Mouse (Mus musculus) MEL (cell line): ENCODE results near the gene Agbl5. TPM values are rescaled to one million over a fixed set of nuclear protein-coding genes. Genes with fewer than 3 reads are reported as not detected.

Experiments
- DNase-seq: peaks from one replicate; pipeline ENCODE4 v3.0.0; 2011; ENCODE audit warnings: low read depth, low spot score
- H3K27ac ChIP-seq: 2 replicates; pipeline ENCODE4 v1.5.1; 2012; ENCODE audit warnings: low read depth, mild to moderate bottlenecking, control low read depth, low read length, moderate library complexity; ENCODE audit not compliant: control insufficient read depth
- H3K27me3 ChIP-seq, 2 experiments: fragments of 150-350 bp in 1 of 2; sonication (generic) in 1 of 2; 2 replicates each; pipeline ENCODE4 v1.6.1; 2012; ENCODE audit warnings: low read length in 2 of 2, mild to moderate bottlenecking in 2 of 2, improper control_type of control experiment in 1 of 2, moderate library complexity in 1 of 2; ENCODE audit not compliant: insufficient read depth in 2 of 2, control insufficient read depth in 1 of 2
- H3K36me3 ChIP-seq, 2 experiments: 2 replicates each; pipeline ENCODE4 v1.6.1; 2012 to 2014; ENCODE audit warnings: low read length in 2 of 2, improper control_type of control experiment in 1 of 2, inconsistent platforms in 1 of 2, mild to moderate bottlenecking in 1 of 2; ENCODE audit not compliant: insufficient read depth in 2 of 2, control insufficient read depth in 1 of 2
- H3K4me1 ChIP-seq, 2 experiments: fragments of 150-350 bp in 1 of 2; sonication (generic) in 1 of 2; 2 replicates each; pipeline ENCODE4 v1.6.1; 2012; ENCODE audit warnings: low read length in 2 of 2, improper control_type of control experiment in 1 of 2, mild to moderate bottlenecking in 1 of 2; ENCODE audit not compliant: insufficient read depth in 2 of 2, control insufficient read depth in 1 of 2
- H3K4me3 ChIP-seq, 2 experiments: fragments of 150-350 bp in 1 of 2; sonication (generic) in 1 of 2; 2 replicates each; pipeline ENCODE4 v1.5.1; 2012; ENCODE audit warnings: low read depth in 2 of 2, low read length in 2 of 2, mild to moderate bottlenecking in 2 of 2, moderate library complexity in 2 of 2, control low read depth in 1 of 2, improper control_type of control experiment in 1 of 2; ENCODE audit not compliant: control insufficient read depth in 1 of 2, insufficient read depth in 1 of 2
- H3K79me2 ChIP-seq: 2 replicates; pipeline ENCODE4 v1.6.1; 2012; ENCODE audit warnings: mild to moderate bottlenecking, low read length, moderate library complexity; ENCODE audit not compliant: control insufficient read depth, poor library complexity, insufficient read depth
- H3K9ac ChIP-seq: 2 replicates; pipeline ENCODE4 v1.6.1; 2012; ENCODE audit warnings: low read depth, mild to moderate bottlenecking, control low read depth, low read length, moderate library complexity; ENCODE audit not compliant: control insufficient read depth, poor library complexity, severe bottlenecking
- H3K9me3 ChIP-seq: fragments of 150-350 bp; sonication (generic); replicated peaks from 2 replicates; pipeline ENCODE4 v1.6.1; 2012; ENCODE audit warnings: mild to moderate bottlenecking, low read length, improper control_type of control experiment, moderate library complexity; ENCODE audit not compliant: insufficient read depth
- BHLHE40 ChIP-seq: IDR thresholded peaks from 2 replicates; pipeline ENCODE4 v1.6.1; 2012; ENCODE audit warnings: low read depth, mild to moderate bottlenecking, inconsistent platforms, low read length, improper control_type of control experiment, borderline replicate concordance
- CHD2 ChIP-seq: IDR thresholded peaks from 2 replicates; pipeline ENCODE4 v1.6.1; 2011; ENCODE audit warnings: low read length, improper control_type of control experiment
- CTCF ChIP-seq, 3 experiments: IDR thresholded peaks in 2 of 3; conservative IDR thresholded peaks in 1 of 3; 2 replicates each; pipeline ENCODE4 v1.5.1; 2011 to 2012; ENCODE audit warnings: low read length in 3 of 3, low read depth in 2 of 3, mild to moderate bottlenecking in 2 of 3, improper control_type of control experiment in 1 of 3, inconsistent platforms in 1 of 3, mixed read lengths in 1 of 3, moderate library complexity in 1 of 3; ENCODE audit not compliant: control insufficient read depth in 1 of 3, insufficient read depth in 1 of 3, poor library complexity in 1 of 3, severe bottlenecking in 1 of 3
- E2F4 ChIP-seq: IDR thresholded peaks from 2 replicates; pipeline ENCODE4 v1.6.1; 2011; ENCODE audit warnings: low read depth, low read length, improper control_type of control experiment, borderline replicate concordance
- ELF1 ChIP-seq: IDR thresholded peaks from 2 replicates; pipeline ENCODE4 v1.6.1; 2014; ENCODE audit warnings: low read depth, mild to moderate bottlenecking, inconsistent platforms, low read length, improper control_type of control experiment, moderate library complexity
- ETS1 ChIP-seq: IDR thresholded peaks from 2 replicates; pipeline ENCODE4 v1.6.1; 2012; ENCODE audit warnings: low read depth, mild to moderate bottlenecking, inconsistent platforms, low read length, improper control_type of control experiment, moderate library complexity
- GABPA ChIP-seq: IDR thresholded peaks from 2 replicates; pipeline ENCODE4 v1.6.1; 2012; ENCODE audit warnings: low read depth, mild to moderate bottlenecking, inconsistent platforms, low read length, improper control_type of control experiment, moderate library complexity
- GATA1 ChIP-seq: IDR thresholded peaks from 2 replicates; pipeline ENCODE4 v1.6.1; 2011; ENCODE audit warnings: low read depth, low read length, improper control_type of control experiment
- HCFC1 ChIP-seq: IDR thresholded peaks from 2 replicates; pipeline ENCODE4 v1.6.1; 2012; ENCODE audit warnings: low read depth, mild to moderate bottlenecking, inconsistent platforms, low read length, improper control_type of control experiment, moderate library complexity
- JUND ChIP-seq: IDR thresholded peaks from 2 replicates; pipeline ENCODE4 v1.6.1; 2011; ENCODE audit warnings: low read depth, mild to moderate bottlenecking, improper control_type of control experiment, low read length
- KAT2A ChIP-seq: conservative IDR thresholded peaks from 2 replicates; pipeline ENCODE4 v1.6.1; 2012; ENCODE audit warnings: low read depth, low read length, improper control_type of control experiment, inconsistent platforms
- MAFK ChIP-seq: IDR thresholded peaks from 2 replicates; pipeline ENCODE4 v1.6.1; 2011; ENCODE audit warnings: low read depth, mild to moderate bottlenecking, low read length, improper control_type of control experiment, borderline replicate concordance
- MAX ChIP-seq: IDR thresholded peaks from 2 replicates; pipeline ENCODE4 v1.6.1; 2011; ENCODE audit warnings: low read length, improper control_type of control experiment
- MAZ ChIP-seq: IDR thresholded peaks from 2 replicates; pipeline ENCODE4 v1.6.1; 2012; ENCODE audit warnings: low read depth, mild to moderate bottlenecking, inconsistent platforms, low read length, improper control_type of control experiment
- MEF2A ChIP-seq: IDR thresholded peaks from 2 replicates; pipeline ENCODE4 v1.6.1; 2014; ENCODE audit warnings: low read depth, mild to moderate bottlenecking, inconsistent platforms, low read length, improper control_type of control experiment; ENCODE audit not compliant: poor library complexity, insufficient replicate concordance, severe bottlenecking; ENCODE audit errors: extremely low read depth
- MXI1 ChIP-seq: IDR thresholded peaks from 2 replicates; pipeline ENCODE4 v1.6.1; 2011; ENCODE audit warnings: mild to moderate bottlenecking, low read depth, low read length, improper control_type of control experiment
- MYB ChIP-seq: IDR thresholded peaks from 2 replicates; pipeline ENCODE4 v1.6.1; 2011; ENCODE audit warnings: mild to moderate bottlenecking, low read depth, low read length, improper control_type of control experiment
- MYC ChIP-seq: IDR thresholded peaks from 2 replicates; pipeline ENCODE4 v1.6.1; 2011; ENCODE audit warnings: low read depth, mild to moderate bottlenecking, low read length, improper control_type of control experiment, moderate library complexity
- NELFE ChIP-seq: IDR thresholded peaks from 2 replicates; pipeline ENCODE4 v1.6.1; 2011; ENCODE audit warnings: low read depth, low read length, improper control_type of control experiment
- POLR2A ChIP-seq, 2 experiments: IDR thresholded peaks; 2 replicates each; pipeline ENCODE4 v1.6.1; 2011 to 2012; ENCODE audit warnings: low read length in 2 of 2, mild to moderate bottlenecking in 2 of 2, control low read depth in 1 of 2, improper control_type of control experiment in 1 of 2, low read depth in 1 of 2, moderate library complexity in 1 of 2; ENCODE audit not compliant: control insufficient read depth in 1 of 2, insufficient read depth in 1 of 2, poor library complexity in 1 of 2
- POLR2AphosphoS2 ChIP-seq: IDR thresholded peaks from 2 replicates; pipeline ENCODE4 v1.6.1; 2011; ENCODE audit warnings: low read length, improper control_type of control experiment
- POLR2AphosphoS5 ChIP-seq: IDR thresholded peaks from 2 replicates; pipeline ENCODE4 v1.6.1; 2012; ENCODE audit warnings: low read depth, borderline replicate concordance, mild to moderate bottlenecking, inconsistent platforms, low read length, moderate library complexity, mixed read lengths
- RAD21 ChIP-seq: IDR thresholded peaks from 2 replicates; pipeline ENCODE4 v1.6.1; 2011; ENCODE audit warnings: mild to moderate bottlenecking, low read depth, low read length, improper control_type of control experiment
- SIN3A ChIP-seq: IDR thresholded peaks from 2 replicates; pipeline ENCODE4 v1.6.1; 2012; ENCODE audit warnings: low read length, improper control_type of control experiment, inconsistent platforms
- SMC3 ChIP-seq: IDR thresholded peaks from 2 replicates; pipeline ENCODE4 v1.6.1; 2011; ENCODE audit warnings: low read depth, low read length, improper control_type of control experiment
- TBP ChIP-seq: IDR thresholded peaks from 2 replicates; pipeline ENCODE4 v1.8.0; 2011; ENCODE audit warnings: low read depth, low read length, improper control_type of control experiment
- TCF12 ChIP-seq: IDR thresholded peaks from 2 replicates; pipeline ENCODE4 v1.6.1; 2014; ENCODE audit warnings: low read depth, mild to moderate bottlenecking, inconsistent platforms, low read length, improper control_type of control experiment, moderate library complexity
- USF2 ChIP-seq, 2 experiments: IDR thresholded peaks; 2 replicates each; pipeline ENCODE4 v1.6.1; 2011 to 2012; ENCODE audit warnings: improper control_type of control experiment in 2 of 2, low read length in 2 of 2, borderline replicate concordance in 1 of 2, inconsistent platforms in 1 of 2, low read depth in 1 of 2, mild to moderate bottlenecking in 1 of 2; ENCODE audit not compliant: insufficient read depth in 1 of 2
- ZC3H11A ChIP-seq: IDR thresholded peaks from 2 replicates; pipeline ENCODE4 v1.6.1; 2012; ENCODE audit warnings: low read depth, mild to moderate bottlenecking, inconsistent platforms, low read length, improper control_type of control experiment
- ZMIZ1 ChIP-seq: IDR thresholded peaks from 2 replicates; pipeline ENCODE4 v1.6.1; 2012; ENCODE audit warnings: low read depth, mild to moderate bottlenecking, inconsistent platforms, low read length, improper control_type of control experiment, moderate library complexity
- polyA plus RNA-seq, 2 experiments: library from polyadenylated mRNA; stranded (reverse) in 1 of 2; unstranded in 1 of 2; fragments of >175 nt in 1 of 2; fragments of >200 nt in 1 of 2; gene quantifications; 2 replicates each; pipeline versions ENCODE4 v1.2.1 to v1.2.4; 2012; ENCODE audit warnings: low replicate concordance in 2 of 2, low read depth in 1 of 2; ENCODE audit not compliant: insufficient read length in 2 of 2, insufficient read depth in 1 of 2, missing spikeins in 1 of 2
- total RNA-seq: library from RNA; depleted of rRNA; stranded (reverse); fragments of 300-350 nt; gene quantifications from 2 replicates; pipeline ENCODE4 v1.2.3, GENCODE M21; 2012

Agbl5 gene
- total and polyA plus RNA-seq, 3 experiments = 10.6 to 45.0 TPM; not detected in 1

DNA sequence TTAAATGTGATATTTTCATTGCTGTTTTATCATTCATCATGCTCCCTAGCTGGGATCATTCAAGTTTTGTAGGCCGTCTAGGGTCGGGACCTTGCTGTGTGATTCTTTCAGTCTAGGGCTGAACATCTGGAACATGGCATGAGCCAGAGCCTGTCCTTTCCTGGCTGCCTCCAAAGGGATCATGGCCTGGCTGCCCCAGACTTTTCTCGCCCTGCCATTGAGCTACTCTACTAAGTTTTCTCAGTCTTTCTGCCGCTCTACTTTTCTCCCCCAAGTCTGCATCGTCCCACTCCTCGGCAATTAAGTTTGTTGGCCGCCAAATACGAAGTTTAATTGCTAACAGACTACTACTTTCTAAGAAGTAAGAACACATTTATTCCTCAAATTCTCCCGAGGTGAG, 19.5 kb upstream of the Agbl5 start:
- Histone ChIP-seq H3K36me3 (peaks cover 9 to 14% of the 10 kb centered on the region in 2 experiments), H3K79me2 (peaks cover 13% of the 10 kb centered on the region), H3K4me3 (peak overlapping the region; percentile 79 to 90), H3K4me1 (peaks cover 3 to 13% of the 10 kb centered on the region in 2 experiments), H3K27me3 (no peaks in the 10 kb centered on the region), H3K9me3 (no peaks in the 10 kb centered on the region), H3K9ac (peak overlapping the region; percentile 73), H3K27ac (peak overlapping the region; percentile 26)
- TF ChIP-seq MYC (peak; percentile 50; the same call in 1 of the 2 replicates), USF2 (IDR thresholded peaks at IDR 0.05; ENCODE audit: borderline replicate concordance in 1 of 2, insufficient read depth in 1 of 2, low read depth in 1 of 2, low read length in 2 of 2) (no peak)
- DNase-seq = no peak

DNA sequence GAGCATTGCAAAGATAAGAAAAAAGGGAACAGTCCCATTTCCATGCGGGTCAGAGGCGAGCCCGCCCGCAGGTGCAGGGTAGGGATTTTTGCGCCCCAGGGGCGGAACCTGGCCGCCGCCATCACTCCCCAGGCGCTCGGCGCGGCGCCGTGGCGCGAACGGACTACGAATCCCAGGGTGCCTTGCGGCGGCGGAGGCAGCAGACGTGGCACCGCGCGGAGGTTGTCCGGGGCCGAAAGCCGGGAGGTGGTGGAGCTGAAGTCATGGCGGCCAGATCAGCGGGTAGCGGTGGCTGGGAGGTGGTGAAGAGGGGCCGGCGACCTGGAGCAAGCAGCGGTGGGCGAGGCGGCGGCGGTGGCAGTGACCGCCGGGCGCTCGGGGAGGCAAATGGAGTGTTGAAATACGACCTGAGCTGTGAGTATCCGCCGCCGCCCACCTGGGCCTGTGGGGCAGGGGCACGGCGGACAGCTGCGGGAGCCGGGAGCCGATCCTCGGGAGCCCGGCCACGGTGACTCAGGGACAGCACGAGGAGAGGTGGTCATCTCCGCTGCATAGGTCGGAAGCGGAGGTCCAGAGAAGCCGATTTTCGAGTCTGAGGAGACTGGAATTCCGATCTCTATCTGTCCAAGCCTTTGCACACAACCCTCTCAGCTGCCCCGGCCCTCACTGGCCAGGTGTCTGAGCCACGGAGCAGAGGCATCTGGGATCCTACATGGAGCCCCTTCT, 18.9 kb upstream of the Agbl5 start:
- Histone ChIP-seq H3K79me2 (peaks cover 13% of the 10 kb centered on the region), H3K27ac (peak overlapping the region; percentile 26), H3K36me3 (peaks cover 9 to 14% of the 10 kb centered on the region in 2 experiments), H3K4me1 (peaks cover 3 to 13% of the 10 kb centered on the region in 2 experiments), H3K9me3 (no peaks in the 10 kb centered on the region), H3K9ac (peak overlapping the region; percentile 93), H3K4me3 (peak overlapping the region; percentile 79 to 90), H3K27me3 (no peaks in the 10 kb centered on the region)
- peak; percentile 94 for DNase-seq
- TF ChIP-seq HCFC1 = peak; percentile 98
- TF ChIP-seq CTCF (IDR thresholded peaks at IDR 0.05 in 2 of 3, conservative IDR thresholded peaks at IDR 0.05 in 1 of 3; ENCODE audit: control insufficient read depth in 1 of 3, insufficient read depth in 1 of 3, low read depth in 2 of 3, low read length in 3 of 3, poor library complexity in 1 of 3, severe bottlenecking in 1 of 3) = no peak
- no peak for TF ChIP-seq MEF2A
- no peak for TF ChIP-seq JUND
- TF ChIP-seq MAX = no peak; the same call in 1 of the 2 replicates
- TF ChIP-seq SIN3A = peak; percentile 78
- peak; percentile 56; the same call in 1 of the 2 replicates for TF ChIP-seq ELF1
- TF ChIP-seq E2F4 = peak; percentile 74; the same call in 1 of the 2 replicates
- no peak for TF ChIP-seq SMC3
- TF ChIP-seq RAD21 = no peak
- TF ChIP-seq ZMIZ1 = peak; percentile 74
- no peak for TF ChIP-seq MYB
- no peak for TF ChIP-seq MAFK
- TF ChIP-seq POLR2AphosphoS2 = peak; percentile 91
- peak; percentile 93 to 96 for TF ChIP-seq POLR2A (IDR thresholded peaks at IDR 0.05; ENCODE audit: control insufficient read depth in 1 of 2, insufficient read depth in 1 of 2, low read depth in 1 of 2, low read length in 2 of 2, poor library complexity in 1 of 2)
- peak; percentile 59; the same call in 1 of the 2 replicates for TF ChIP-seq TBP
- TF ChIP-seq ETS1 = peak; percentile 26; the same call in 1 of the 2 replicates
- no peak for TF ChIP-seq USF2 (IDR thresholded peaks at IDR 0.05; ENCODE audit: borderline replicate concordance in 1 of 2, insufficient read depth in 1 of 2, low read depth in 1 of 2, low read length in 2 of 2)
- no peak for TF ChIP-seq CHD2
- TF ChIP-seq BHLHE40 = no peak
- peak; percentile 84 for TF ChIP-seq TCF12
- no peak for TF ChIP-seq ZC3H11A
- no peak for TF ChIP-seq POLR2AphosphoS5
- no peak for TF ChIP-seq GATA1
- TF ChIP-seq GABPA = no peak
- peak; percentile 92 for TF ChIP-seq MXI1
- peak; percentile 89; the same call in 1 of the 2 replicates for TF ChIP-seq KAT2A
- TF ChIP-seq MAZ = 0 out of 2 replicates have a peak, but pooled peaks have one; percentile 77
- peak; percentile 88 for TF ChIP-seq NELFE
